9 mouse cellular contexts compared by ENCODE assay signal in genomic region chr14:31433126-31433525, GRCm38 (mm10). TPM values are rescaled to one million over a fixed set of nuclear protein-coding genes. Genes with fewer than 3 reads are reported as not detected.
DNase-seq lines count a peak whose midpoint lies in the region; ATAC-seq and TF ChIP-seq lines count a peak whose summit lies in the region.
"Had no signal": no experiment of that assay in that cellular context is flagged by ENCODE, and none has a peak within 500 bp of the region (broad histone marks: within the 10 kb centered on the region; RNA-seq: fewer than 3 reads in every experiment).

No protein-coding gene starts in this region.

- H3K4me3 ChIP-seq in lung, embryonic 14.5 days (ENCODE audit: low read depth, low read length), result no peak overlapping the region
- no peak overlapping the region for H3K4me3 ChIP-seq in forebrain, postnatal 0 days (ENCODE audit: low read depth, low read length)
- no peak overlapping the region for H3K4me3 ChIP-seq in macrophage (ENCODE audit: inconsistent target)

- H3K27me3 ChIP-seq in lung, embryonic 14.5 days (ENCODE audit: insufficient read depth, low read length), result no peaks in the 10 kb centered on the region
- no peaks in the 10 kb centered on the region for H3K27me3 ChIP-seq in forebrain, postnatal 0 days (ENCODE audit: insufficient read depth, low read length)

- no peak overlapping the region for H3K9ac ChIP-seq in lung, embryonic 14.5 days
- no peak overlapping the region for H3K9ac ChIP-seq in forebrain, postnatal 0 days

- H3K79me2 ChIP-seq in macrophage (ENCODE audit: inconsistent target), result peaks cover 76% of the 10 kb centered on the region

- no peaks in the 10 kb centered on the region for H3K9me3 ChIP-seq in lung, embryonic 14.5 days (ENCODE audit: low read depth, low read length)
- H3K9me3 ChIP-seq in forebrain, postnatal 0 days (ENCODE audit: low read length), result no peaks in the 10 kb centered on the region

- H3K4me1 ChIP-seq in lung, embryonic 14.5 days (ENCODE audit: insufficient read depth), result peaks cover 21% of the 10 kb centered on the region
- H3K4me1 ChIP-seq in forebrain, postnatal 0 days (ENCODE audit: insufficient read depth), result peaks cover 14% of the 10 kb centered on the region; the same call in 1 of the 2 replicates

- 53% methylated on average over 5 of the region's 5 CpGs for WGBS in lung, embryonic 14.5 days
- WGBS in forebrain, postnatal 0 days, result 77% methylated on average over 5 of the region's 5 CpGs
- 62% methylated on average over 4 of the region's 5 CpGs for WGBS in macrophage (ENCODE audit: missing documents)

- H3K36me3 ChIP-seq in lung, embryonic 14.5 days (ENCODE audit: insufficient read depth), result no peaks in the 10 kb centered on the region
- H3K36me3 ChIP-seq in forebrain, postnatal 0 days (ENCODE audit: insufficient read depth), result peaks cover 18% of the 10 kb centered on the region
- peaks cover 16% of the 10 kb centered on the region; the same call in 1 of the 2 replicates for H3K36me3 ChIP-seq in macrophage (ENCODE audit: inconsistent target)

- peak overlapping the region; percentile 88 for H3K4me2 ChIP-seq in lung, embryonic 14.5 days
- H3K4me2 ChIP-seq in forebrain, postnatal 0 days (ENCODE audit: low read depth), result peak overlapping the region; percentile 66; the same call in 1 of the 2 replicates

- no peak for ATAC-seq in lung, embryonic 14.5 days (ENCODE audit: insufficient read depth)
- ATAC-seq in forebrain, postnatal 0 days, result no peak
- no peak for ATAC-seq in megakaryocyte-erythroid progenitor cell, adult 5-6 weeks (replicated peaks; ENCODE audit: low FRiP score, low TSS enrichment, poor library complexity, severe bottlenecking)

- DNase-seq in cerebellum, adult 9-10 months, result peak; percentile 30
- DNase-seq in cerebellum, adult 8-10 months, result no peak
- no peak for DNase-seq in lung, embryonic 14.5 days
- DNase-seq in lung, postnatal 14 days, result no peak
- DNase-seq in forebrain, postnatal 0 days, result no peak
- no peak for DNase-seq in MN1 (ENCODE audit: low spot score)
- DNase-seq: B cell, adult 2 months had no signal

- peak overlapping the region; percentile 58; the same call in 1 of the 2 replicates for H3K27ac ChIP-seq in lung, embryonic 14.5 days (ENCODE audit: low read depth)
- no peak overlapping the region for H3K27ac ChIP-seq in forebrain, postnatal 0 days (ENCODE audit: low read depth, low read length)
- H3K27ac ChIP-seq in macrophage, result peak overlapping the region; percentile 49

- TF ChIP-seq CTCF in lung, embryonic 14.5 days (IDR thresholded peaks at IDR 0.05; ENCODE audit: low read depth), result no peak
- no peak for TF ChIP-seq CTCF in forebrain, postnatal 0 days (IDR thresholded peaks at IDR 0.05; ENCODE audit: low read depth)

RNA-seq across cellular contexts. Expression of gene Sh3bp5, which starts 2.8 kb away (rescaled TPM):
- polyA plus RNA-seq in lung, embryonic 14.5 days (2014; fragmentation: Nextera tagmentation; extraction: Ambion mirVana), result 12.8 and 14.8 TPM in 2 replicates
- total RNA-seq in forebrain, postnatal 0 days (2014; rRNA removed), result 58.2 and 67.9 TPM in 2 replicates
- 132 and 165 TPM in 2 replicates for polyA plus RNA-seq in forebrain, postnatal 0 days (2015; fragmentation: Nextera tagmentation; extraction: Ambion mirVana)
- total RNA-seq in macrophage (2018; cell fraction: chromatin; rRNA removed), result 100 to 1,000 TPM in 16 of 26 experiments, 10 to 100 TPM in 10; 59.6 to 272 (median 117) TPM
- 100 to 1,000 TPM in 24 of 26 experiments, 10 to 100 TPM in 2; 96.2 to 190 (median 141) TPM for total RNA-seq in macrophage (2018; cell fraction: cytosol; rRNA removed)
- 100 to 1,000 TPM in 18 of 26 experiments, 10 to 100 TPM in 8; 64.7 to 176 (median 139) TPM for total RNA-seq in macrophage (2018; cell fraction: nucleus; rRNA removed)
- 90.6 to 150 TPM (median 150 TPM) in 3 replicates for polyA plus RNA-seq in macrophage (2018)
- 1.1 and 2.3 TPM in 2 replicates for total RNA-seq in megakaryocyte-erythroid progenitor cell, adult 5-6 weeks (2014; fragmentation: Nextera tagmentation)
- total RNA-seq in megakaryocyte-erythroid progenitor cell, adult 5-6 weeks (2017), result 1.1 and 1.3 TPM in 2 replicates
